ENCODE assay signal across 8 mouse cellular contexts in genomic region chr8:80738046-80738387, GRCm38 (mm10). TPM values are rescaled to one million over a fixed set of nuclear protein-coding genes. Genes with fewer than 3 reads are reported as not detected.
DNase-seq lines count a peak whose midpoint lies in the region; ATAC-seq lines count a peak whose summit lies in the region.

No protein-coding gene starts in this region.

- H3K36me3 ChIP-seq in forebrain, embryonic 11.5 days (ENCODE audit: control insufficient read depth, insufficient read depth, low read length), result no peaks in the 10 kb centered on the region; the same call in 1 of the 2 replicates
- peaks cover 21% of the 10 kb centered on the region for H3K36me3 ChIP-seq in hindbrain, embryonic 12.5 days

- no peaks in the 10 kb centered on the region for H3K4me1 ChIP-seq in forebrain, embryonic 11.5 days (replicated peaks; ENCODE audit: control insufficient read depth, insufficient read depth, low read length)
- H3K4me1 ChIP-seq in hindbrain, embryonic 12.5 days, result peaks cover 5% of the 10 kb centered on the region

- ATAC-seq in forebrain, embryonic 11.5 days (replicated peaks; ENCODE audit: low FRiP score), result no peak
- ATAC-seq in hindbrain, embryonic 12.5 days (ENCODE audit: low FRiP score), result no peak
- no peak for ATAC-seq in erythroid progenitor cell, adult 5-6 weeks (replicated peaks; ENCODE audit: low FRiP score, poor library complexity, severe bottlenecking)

- H3K4me2 ChIP-seq in forebrain, embryonic 11.5 days (ENCODE audit: low read depth, low read length, severe bottlenecking), result peak overlapping the region; percentile 79
- peak overlapping the region; percentile 68 for H3K4me2 ChIP-seq in hindbrain, embryonic 12.5 days (replicated peaks)

- WGBS in forebrain, embryonic 11.5 days, result 2% methylated on average over 5 of the region's 5 CpGs
- WGBS in hindbrain, embryonic 12.5 days, result 0% methylated on average over 5 of the region's 5 CpGs

- peak overlapping the region; percentile 99 for H3K27ac ChIP-seq in forebrain, embryonic 11.5 days (ENCODE audit: low read depth, low read length)
- peak overlapping the region; percentile 98 for H3K27ac ChIP-seq in hindbrain, embryonic 12.5 days

- H3K27me3 ChIP-seq in forebrain, embryonic 11.5 days (ENCODE audit: control insufficient read depth, insufficient read depth, low read length), result no peaks in the 10 kb centered on the region
- no peaks in the 10 kb centered on the region for H3K27me3 ChIP-seq in hindbrain, embryonic 12.5 days

- intact Hi-C loops in left cerebral cortex, postnatal 25 days (cut with DNase I), result loop anchor here (5.0 kb wide), 1 partner anchor 1026 kb away; the partner anchor contains the start of genes Abce1 and Anapc10

- peak; percentile 10 for DNase-seq in urinary bladder, postnatal 14 days (ENCODE audit: low spot score)
- no peak for DNase-seq in urinary bladder, adult 2 months (ENCODE audit: low spot score)
- no peak for DNase-seq in forebrain, embryonic 11.5 days (ENCODE audit: low spot score)
- peak; percentile 9 for DNase-seq in lung, postnatal 14 days
- no peak for DNase-seq in thymus, adult 18-20 months
- no peak for DNase-seq in left cerebral cortex, postnatal 25 days (ENCODE audit: low spot score in 2 of 2)

- H3K4me3 ChIP-seq in forebrain, embryonic 11.5 days (ENCODE audit: low read depth, low read length), result peak overlapping the region; percentile 85
- peak overlapping the region; percentile 78 for H3K4me3 ChIP-seq in hindbrain, embryonic 12.5 days

- no peaks in the 10 kb centered on the region for H3K9me3 ChIP-seq in forebrain, embryonic 11.5 days (ENCODE audit: control insufficient read depth, low read length)
- no peaks in the 10 kb centered on the region for H3K9me3 ChIP-seq in hindbrain, embryonic 12.5 days (replicated peaks)

- peak overlapping the region; percentile 97 for H3K9ac ChIP-seq in forebrain, embryonic 11.5 days (ENCODE audit: low read length)
- peak overlapping the region; percentile 96 for H3K9ac ChIP-seq in hindbrain, embryonic 12.5 days

RNA-seq across cellular contexts. Expression of gene Smarca5, which starts 1.3 kb away (rescaled TPM):
- polyA plus RNA-seq in urinary bladder, adult 2 months (2012; rRNA removed), result 14.7 and 17.2 TPM in 2 replicates
- polyA plus RNA-seq in forebrain, embryonic 11.5 days (2014; fragmentation: Nextera tagmentation; extraction: Ambion mirVana), result 169 and 176 TPM in 2 replicates
- 144 and 154 TPM in 2 replicates for polyA plus RNA-seq in hindbrain, embryonic 12.5 days (2016; fragmentation: Nextera tagmentation; extraction: Ambion mirVana)
- 96.9 and 107 TPM in 2 replicates for total RNA-seq in erythroid progenitor cell, adult 5-6 weeks (2015; ENCODE audit: low replicate concordance)
- total RNA-seq in erythroid progenitor cell, adult 5-6 weeks (2017; ENCODE audit: low replicate concordance), result 205 and 231 TPM in 2 replicates
- total RNA-seq in left cerebral cortex, postnatal 25 days (2021), result 10 to 100 TPM; 54.3 to 54.6 TPM

Comparison
In these comparisons a context has a peak if more than half of its experiments do, and no peak if none do; other contexts are left out.
1. DNase-seq: peak in urinary bladder, postnatal 14 days (single experiment) and lung, postnatal 14 days (single experiment); none in urinary bladder, adult 2 months (single experiment), forebrain, embryonic 11.5 days (single experiment), thymus, adult 18-20 months (0 of 2) and left cerebral cortex, postnatal 25 days (0 of 2).